ENCODE assay signal across 18 mouse cellular contexts in genomic region chr13:18011055-18011454, GRCm38 (mm10). TPM values are rescaled to one million over a fixed set of nuclear protein-coding genes. Genes with fewer than 3 reads are reported as not detected.
DNase-seq lines count a peak whose midpoint lies in the region.
"Had no signal": no experiment of that assay in that cellular context is flagged by ENCODE, and none has a peak within 500 bp of the region (broad histone marks: within the 10 kb centered on the region; RNA-seq: fewer than 3 reads in every experiment).

No protein-coding gene starts in this region.

- DNase-seq in retina, postnatal 1 day, result peak; percentile 7
- no peak for DNase-seq in retina, embryonic 14.5 days (ENCODE audit: low spot score)
- DNase-seq in lung, postnatal 10 days, result peak; percentile 34
- DNase-seq in lung, postnatal 36 days, result peak; percentile 79
- DNase-seq in cerebellum, postnatal 25 days, result no peak
- DNase-seq in gastrocnemius, adult 8-10 months (ENCODE audit: low spot score in 2 of 2), result no peak
- no peak for DNase-seq in layer of hippocampus, adult 18-20 months (ENCODE audit: low spot score in 2 of 2)
- DNase-seq: adrenal gland, postnatal 10 days; adrenal gland, postnatal 36 days; cerebellum, adult 18-20 months; cerebellum, adult 9-10 months; cerebellum, postnatal 14 days; forebrain, postnatal 0 days; gastrocnemius, adult 2 months; gastrocnemius, postnatal 25 days; heart, adult 18-20 months; heart, postnatal 10 days; heart, postnatal 36 days had no signal

RNA-seq across cellular contexts. Expression of gene Yae1d1, which starts 17.9 kb away (rescaled TPM):
- 10 to 100 TPM; 13.0 to 17.5 (median 14.0) TPM for total RNA-seq in gastrocnemius, adult 8-10 months (2022)
- 10 to 100 TPM; 22.6 to 23.2 TPM for total RNA-seq in layer of hippocampus, adult 18-20 months (2021)

Comparison
In these comparisons a context has a peak if more than half of its experiments do, and no peak if none do; other contexts are left out.
1. DNase-seq: peak in retina, postnatal 1 day (single experiment), lung, postnatal 10 days (single experiment) and lung, postnatal 36 days (single experiment); none in retina, embryonic 14.5 days (single experiment), cerebellum, postnatal 25 days (0 of 2), gastrocnemius, adult 8-10 months (0 of 2) and layer of hippocampus, adult 18-20 months (0 of 2).